Mouse (Mus musculus): Measurements from ENCODE around the gene Atp8b2. TPM values are rescaled to one million over a fixed set of nuclear protein-coding genes. Genes with fewer than 3 reads are reported as not detected.

Gene Atp8b2
- total and polyA plus RNA-seq, 3 experiments, result 0.04 to 0.66 TPM; not detected in 1

- Histone ChIP-seq H3K27me3 (ENCODE audit: insufficient read depth, low read length) (peaks cover 12% of the 10 kb centered on the region; the same call in 1 of the 2 replicates), H3K4me1 (ENCODE audit: insufficient read depth, low read depth, low read length) (0 out of 2 replicates have a peak, but pooled peaks cover 2% of the 10 kb centered on the region), H3K36me3 (replicated peaks) (no peaks in the 10 kb centered on the region), H3K4me3 (ENCODE audit: low read depth, low read length) (no peak overlapping the region), H3K9me3 (replicated peaks) (no peaks in the 10 kb centered on the region)
- no peak for ATAC-seq (ENCODE audit: extremely low read depth, insufficient number of reproducible peaks, low FRiP score, poor library complexity, severe bottlenecking)
- DNase-seq (ENCODE audit: low spot score), result no peak
- TF ChIP-seq GATA1 (IDR thresholded peaks at IDR 0.05; ENCODE audit: borderline replicate concordance, low read length) (no peak), GATA2 (IDR thresholded peaks at IDR 0.05; ENCODE audit: borderline replicate concordance, low read depth, low read length) (no peak), POLR2AphosphoS5 (IDR thresholded peaks at IDR 0.05; ENCODE audit: insufficient replicate concordance, low read depth, low read length) (no peak), CTCF (IDR thresholded peaks at IDR 0.05; ENCODE audit: low read depth, low read length) (no peak), TAL1 (conservative IDR thresholded peaks at IDR 0.05; ENCODE audit: low read depth, low read length) (no peak)
These were observed 70.7 kb downstream of the Atp8b2 start for GRCm38 (mm10) chr3:89892517-89893106.

- TF ChIP-seq TAL1 (conservative IDR thresholded peaks at IDR 0.05; ENCODE audit: low read depth, low read length) (no peak), GATA2 (IDR thresholded peaks at IDR 0.05; ENCODE audit: borderline replicate concordance, low read depth, low read length) (no peak), GATA1 (IDR thresholded peaks at IDR 0.05; ENCODE audit: borderline replicate concordance, low read length) (no peak), CTCF (IDR thresholded peaks at IDR 0.05; ENCODE audit: low read depth, low read length) (no peak)
- H3K4me1 ChIP-seq (ENCODE audit: insufficient read depth, low read depth, low read length), result 0 out of 2 replicates have a peak, but pooled peaks cover 2% of the 10 kb centered on the region
- ATAC-seq (ENCODE audit: extremely low read depth, insufficient number of reproducible peaks, low FRiP score, poor library complexity, severe bottlenecking) (no peak), DNase-seq (ENCODE audit: low spot score) (no peak)
- H3K36me3 ChIP-seq (replicated peaks), result no peaks in the 10 kb centered on the region
- H3K9me3 ChIP-seq (replicated peaks), result no peaks in the 10 kb centered on the region
- peaks cover 8% of the 10 kb centered on the region; the same call in 1 of the 2 replicates for H3K27me3 ChIP-seq (ENCODE audit: insufficient read depth, low read length)
- no peak overlapping the region for H3K4me3 ChIP-seq (ENCODE audit: low read depth, low read length)
These were observed 71.6 kb downstream of the Atp8b2 start for GRCm38 (mm10) chr3:89891696-89892095.

GRCm38 (mm10) chr3:89889841-89890430 is 73.4 kb downstream of the Atp8b2 start:
- H3K36me3 ChIP-seq (replicated peaks), result no peaks in the 10 kb centered on the region
- no peaks in the 10 kb centered on the region; the same call in 1 of the 2 replicates for H3K27me3 ChIP-seq (ENCODE audit: insufficient read depth, low read length)
- no peak for TF ChIP-seq GATA2 (IDR thresholded peaks at IDR 0.05; ENCODE audit: borderline replicate concordance, low read depth, low read length)
- TF ChIP-seq CTCF (IDR thresholded peaks at IDR 0.05; ENCODE audit: low read depth, low read length), result no peak
- TF ChIP-seq POLR2AphosphoS5 (IDR thresholded peaks at IDR 0.05; ENCODE audit: insufficient replicate concordance, low read depth, low read length), result no peak
- no peak for TF ChIP-seq TAL1 (conservative IDR thresholded peaks at IDR 0.05; ENCODE audit: low read depth, low read length)
- no peak for TF ChIP-seq GATA1 (IDR thresholded peaks at IDR 0.05; ENCODE audit: borderline replicate concordance, low read length)
- ATAC-seq (ENCODE audit: extremely low read depth, insufficient number of reproducible peaks, low FRiP score, poor library complexity, severe bottlenecking), result no peak
- H3K4me3 ChIP-seq (ENCODE audit: low read depth, low read length), result no peak overlapping the region
- H3K9me3 ChIP-seq (replicated peaks), result no peaks in the 10 kb centered on the region
- no peak for DNase-seq (ENCODE audit: low spot score)
- 0 out of 2 replicates have a peak, but pooled peaks cover 2% of the 10 kb centered on the region for H3K4me1 ChIP-seq (ENCODE audit: insufficient read depth, low read depth, low read length)

Other genes with a start within 250 kb of the Atp8b2 start
- 42.1 and 49.8 TPM in 2 replicates for gene Adar, start 248.5 kb downstream of the Atp8b2 start, total RNA-seq (2014; fragmentation: Nextera tagmentation)
- gene Adar, start 248.5 kb downstream of the Atp8b2 start, total RNA-seq (2017), result 37.0 and 37.3 TPM in 2 replicates
- 13.2 and 16.0 TPM in 2 replicates for gene Adar, start 248.5 kb downstream of the Atp8b2 start, polyA plus RNA-seq (2012)
- gene Chrnb2, start 198.9 kb downstream of the Atp8b2 start, total RNA-seq (2014; fragmentation: Nextera tagmentation), result 2.0 and 2.2 TPM in 2 replicates
- 1.2 and 1.3 TPM in 2 replicates for gene Chrnb2, start 198.9 kb downstream of the Atp8b2 start, total RNA-seq (2017)
- 0.14 and 0.23 TPM in 2 replicates for gene Chrnb2, start 198.9 kb downstream of the Atp8b2 start, polyA plus RNA-seq (2012)
- 106 and 131 TPM in 2 replicates for gene Ube2q1, start 189.9 kb downstream of the Atp8b2 start, total RNA-seq (2014; fragmentation: Nextera tagmentation)
- gene Ube2q1, start 189.9 kb downstream of the Atp8b2 start, total RNA-seq (2017), result 133 and 134 TPM in 2 replicates
- 44.3 and 65.9 TPM in 2 replicates for gene Ube2q1, start 189.9 kb downstream of the Atp8b2 start, polyA plus RNA-seq (2012)
- gene She, start 132.1 kb downstream of the Atp8b2 start, total RNA-seq (2014; fragmentation: Nextera tagmentation), result not detected in 2 replicates
- 0.17 TPM in 1 of 2 replicates, not detected in the other for gene She, start 132.1 kb downstream of the Atp8b2 start, total RNA-seq (2017)
- gene She, start 132.1 kb downstream of the Atp8b2 start, polyA plus RNA-seq (2012), result not detected in 2 replicates
- gene Il6ra, start 50.3 kb downstream of the Atp8b2 start, total RNA-seq (2014; fragmentation: Nextera tagmentation), result not detected in 2 replicates
- under 0.01 and 0.06 TPM in 2 replicates for gene Il6ra, start 50.3 kb downstream of the Atp8b2 start, total RNA-seq (2017)
- gene Il6ra, start 50.3 kb downstream of the Atp8b2 start, polyA plus RNA-seq (2012), result not detected in 2 replicates
- gene Hax1, start 35.3 kb upstream of the Atp8b2 start, total RNA-seq (2014; fragmentation: Nextera tagmentation), result 173 and 191 TPM in 2 replicates
- 100 and 106 TPM in 2 replicates for gene Hax1, start 35.3 kb upstream of the Atp8b2 start, total RNA-seq (2017)
- gene Hax1, start 35.3 kb upstream of the Atp8b2 start, polyA plus RNA-seq (2012), result 33.4 and 53.7 TPM in 2 replicates
- gene 4933434E20Rik, start 88.1 kb upstream of the Atp8b2 start, total RNA-seq (2014; fragmentation: Nextera tagmentation), result 77.6 and 84.3 TPM in 2 replicates
- gene 4933434E20Rik, start 88.1 kb upstream of the Atp8b2 start, total RNA-seq (2017), result 83.1 and 96.2 TPM in 2 replicates
- 6.8 and 22.4 TPM in 2 replicates for gene 4933434E20Rik, start 88.1 kb upstream of the Atp8b2 start, polyA plus RNA-seq (2012)
- gene Ubap2l, start 89.1 kb upstream of the Atp8b2 start, total RNA-seq (2014; fragmentation: Nextera tagmentation), result 353 and 407 TPM in 2 replicates
- 150 and 193 TPM in 2 replicates for gene Ubap2l, start 89.1 kb upstream of the Atp8b2 start, total RNA-seq (2017)
- 145 and 160 TPM in 2 replicates for gene Ubap2l, start 89.1 kb upstream of the Atp8b2 start, polyA plus RNA-seq (2012)
- gene Tpm3, start 109.1 kb upstream of the Atp8b2 start, total RNA-seq (2014; fragmentation: Nextera tagmentation), result 161 and 215 TPM in 2 replicates
- 342 and 425 TPM in 2 replicates for gene Tpm3, start 109.1 kb upstream of the Atp8b2 start, total RNA-seq (2017)
- 280 and 287 TPM in 2 replicates for gene Tpm3, start 109.1 kb upstream of the Atp8b2 start, polyA plus RNA-seq (2012)
- 0.15 and 0.29 TPM in 2 replicates for gene Nup210l, start 140.6 kb upstream of the Atp8b2 start, total RNA-seq (2014; fragmentation: Nextera tagmentation)
- gene Nup210l, start 140.6 kb upstream of the Atp8b2 start, total RNA-seq (2017), result 0.12 and 0.22 TPM in 2 replicates
- gene Nup210l, start 140.6 kb upstream of the Atp8b2 start, polyA plus RNA-seq (2012), result not detected in 2 replicates

All from G1E (cell line).